Mouse (Mus musculus): Measurements from ENCODE around the gene Gm42742.

DNA sequence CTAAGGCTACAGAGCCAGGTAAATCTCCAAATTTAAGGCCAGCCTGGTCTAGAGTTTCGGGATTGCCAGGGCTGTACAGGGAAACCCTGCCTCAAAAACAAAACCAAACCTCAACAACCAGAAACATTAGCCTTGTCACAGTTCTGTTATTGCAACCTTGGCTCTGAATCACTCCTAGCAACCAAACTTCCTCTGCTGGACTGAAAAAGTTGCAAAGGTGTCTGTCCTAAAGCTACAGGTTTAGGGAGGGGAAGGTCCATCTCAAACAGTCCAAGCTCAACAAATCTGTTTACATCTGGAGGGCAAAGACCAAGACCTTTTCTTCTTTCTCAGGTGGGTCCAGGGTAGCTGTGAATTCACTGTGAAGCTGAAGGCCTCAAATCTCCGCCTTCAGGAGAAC is 9.8 kb downstream of the Gm42742 start:
- TF ChIP-seq USF1 (IDR thresholded peaks at IDR 0.05; ENCODE audit: low read depth) (no peak), SRF (IDR thresholded peaks at IDR 0.05; ENCODE audit: control insufficient read depth, insufficient read length, low read depth) (no peak), POLR2A (IDR thresholded peaks at IDR 0.05; ENCODE audit: insufficient read length, low read depth) (no peak), TCF3 (IDR thresholded peaks at IDR 0.05; ENCODE audit: insufficient read length, low read depth) (no peak), CEBPB (IDR thresholded peaks at IDR 0.05; ENCODE audit: insufficient read depth, poor library complexity, severe bottlenecking) (no peak), MAX (IDR thresholded peaks at IDR 0.05; ENCODE audit: low read depth) (no peak), MYOD1 (IDR thresholded peaks at IDR 0.05; ENCODE audit: control insufficient read depth in 1 of 3, insufficient read length in 2 of 3, low read depth in 2 of 3) (no peak), E2F4 (IDR thresholded peaks at IDR 0.05; ENCODE audit: insufficient read depth) (no peak), MYOG (IDR thresholded peaks at IDR 0.05; ENCODE audit: control insufficient read depth in 1 of 3, insufficient read depth in 1 of 3, insufficient read length in 2 of 3, low read depth in 2 of 3) (no peak)

Data from myocyte (in vitro differentiated cells).